Mouse (Mus musculus) CH12.LX (cell line): ENCODE results near the gene Msi2. TPM values are rescaled to one million over a fixed set of nuclear protein-coding genes. Genes with fewer than 3 reads are reported as not detected.

ENCODE experiments used
- DNase-seq: peaks from one replicate; pipeline ENCODE4 v3.0.0-alpha.2; 2013; ENCODE audit errors: extremely low read depth
- H3K27ac ChIP-seq: 2 replicates; pipeline ENCODE4 v1.5.1; 2012; ENCODE audit warnings: low read depth, mild to moderate bottlenecking, control low read depth, moderate library complexity; ENCODE audit not compliant: insufficient read depth
- H3K27me3 ChIP-seq: replicated peaks from 2 replicates; pipeline ENCODE3; 2012; ENCODE audit warnings: inconsistent platforms
- H3K36me3 ChIP-seq, 2 experiments: replicated peaks in 1 of 2; 2 replicates each; pipeline versions ENCODE3 to v1.6.1; 2012; ENCODE audit warnings: inconsistent platforms in 1 of 2, low read length in 1 of 2, mild to moderate bottlenecking in 1 of 2, mixed read lengths in 1 of 2, moderate library complexity in 1 of 2; ENCODE audit not compliant: control insufficient read depth in 1 of 2, insufficient read depth in 1 of 2
- H3K4me1 ChIP-seq, 2 experiments: 2 replicates each; pipeline ENCODE4 v1.6.1; 2012; ENCODE audit warnings: inconsistent platforms in 1 of 2, moderate library complexity in 1 of 2; ENCODE audit not compliant: insufficient read depth in 2 of 2, control insufficient read depth in 1 of 2
- H3K4me2 ChIP-seq: 2 replicates; pipeline ENCODE4 v1.6.1; 2012; ENCODE audit warnings: low read depth, mild to moderate bottlenecking, control low read depth; ENCODE audit not compliant: poor library complexity, insufficient read depth, severe bottlenecking
- H3K4me3 ChIP-seq, 3 experiments: fragments of 150-350 bp in 1 of 3; sonication (generic) in 1 of 3; replicated peaks in 1 of 3; 2 replicates each; pipeline versions ENCODE3 to v1.5.1; 2011 to 2012; ENCODE audit warnings: low read depth in 2 of 3, low read length in 2 of 3, mild to moderate bottlenecking in 2 of 3, moderate library complexity in 2 of 3, control low read depth in 1 of 3, improper control_type of control experiment in 1 of 3, inconsistent platforms in 1 of 3, mixed read lengths in 1 of 3; ENCODE audit not compliant: poor library complexity in 1 of 3
- H3K79me2 ChIP-seq: replicated peaks from 2 replicates; pipeline ENCODE4 v1.6.1; 2012; ENCODE audit warnings: mild to moderate bottlenecking, moderate library complexity; ENCODE audit not compliant: control insufficient read depth, poor library complexity, insufficient read depth, severe bottlenecking; ENCODE audit errors: extremely low read depth
- H3K9ac ChIP-seq: 2 replicates; pipeline ENCODE4 v1.6.1; 2012; ENCODE audit warnings: low read depth, mild to moderate bottlenecking, control low read depth, moderate library complexity; ENCODE audit not compliant: insufficient read depth
- H3K9me3 ChIP-seq: replicated peaks from 2 replicates; pipeline ENCODE3; 2012; ENCODE audit warnings: low read length, inconsistent platforms, mixed read lengths
- BHLHE40 ChIP-seq: IDR thresholded peaks from 2 replicates; pipeline ENCODE4 v1.6.1; 2011; ENCODE audit warnings: mild to moderate bottlenecking, low read depth, low read length, improper control_type of control experiment
- CHD1 ChIP-seq: IDR thresholded peaks from 2 replicates; pipeline ENCODE4 v1.6.1; 2012; ENCODE audit warnings: low read depth, low read length, improper control_type of control experiment, inconsistent platforms
- CTCF ChIP-seq, 2 experiments: IDR thresholded peaks in 1 of 2; conservative IDR thresholded peaks in 1 of 2; 2 replicates each; pipeline ENCODE4 v1.5.1; 2011 to 2012; ENCODE audit warnings: low read depth in 2 of 2, low read length in 2 of 2, improper control_type of control experiment in 1 of 2, inconsistent platforms in 1 of 2, mild to moderate bottlenecking in 1 of 2, moderate library complexity in 1 of 2
- E2F4 ChIP-seq: IDR thresholded peaks from 2 replicates; pipeline ENCODE4 v1.6.1; 2011; ENCODE audit warnings: low read depth, low read length, improper control_type of control experiment; ENCODE audit not compliant: insufficient replicate concordance
- ELF1 ChIP-seq: IDR thresholded peaks from 2 replicates; pipeline ENCODE4 v1.6.1; 2014; ENCODE audit warnings: low read depth, mild to moderate bottlenecking, inconsistent platforms, low read length, improper control_type of control experiment
- EP300 ChIP-seq: IDR thresholded peaks from 2 replicates; pipeline ENCODE4 v1.6.1; 2011; ENCODE audit warnings: low read length, improper control_type of control experiment
- GABPA ChIP-seq: IDR thresholded peaks from 2 replicates; pipeline ENCODE4 v1.6.1; 2012; ENCODE audit warnings: low read depth, low read length, improper control_type of control experiment, inconsistent platforms; ENCODE audit not compliant: insufficient replicate concordance
- HCFC1 ChIP-seq: IDR thresholded peaks from 2 replicates; pipeline ENCODE4 v1.6.1; 2012; ENCODE audit warnings: low read depth, mild to moderate bottlenecking, inconsistent platforms, low read length, improper control_type of control experiment
- JUN ChIP-seq: IDR thresholded peaks from 2 replicates; pipeline ENCODE4 v1.6.1; 2011; ENCODE audit warnings: low read depth, mild to moderate bottlenecking, low read length, improper control_type of control experiment, moderate library complexity; ENCODE audit not compliant: insufficient read depth
- JUND ChIP-seq: conservative IDR thresholded peaks from 2 replicates; pipeline ENCODE4 v1.6.1; 2011; ENCODE audit warnings: low read depth, low read length, improper control_type of control experiment
- MAFK ChIP-seq: IDR thresholded peaks from 2 replicates; pipeline ENCODE4 v1.6.1; 2011; ENCODE audit warnings: low read length, improper control_type of control experiment; ENCODE audit not compliant: insufficient replicate concordance
- MAZ ChIP-seq: IDR thresholded peaks from 2 replicates; pipeline ENCODE4 v1.6.1; 2012; ENCODE audit warnings: low read depth, mild to moderate bottlenecking, inconsistent platforms, low read length, improper control_type of control experiment, moderate library complexity
- MXI1 ChIP-seq: IDR thresholded peaks from 2 replicates; pipeline ENCODE4 v1.6.1; 2011; ENCODE audit warnings: mild to moderate bottlenecking, low read depth, low read length, improper control_type of control experiment
- POLR2A ChIP-seq: IDR thresholded peaks from 2 replicates; pipeline ENCODE4 v1.6.1; 2011; ENCODE audit warnings: low read depth, mild to moderate bottlenecking, improper control_type of control experiment, low read length
- POLR2AphosphoS2 ChIP-seq: IDR thresholded peaks from 2 replicates; pipeline ENCODE4 v1.6.1; 2011; ENCODE audit warnings: low read depth, low read length, improper control_type of control experiment
- RAD21 ChIP-seq: IDR thresholded peaks from 2 replicates; pipeline ENCODE4 v1.6.1; 2011; ENCODE audit warnings: low read depth, mild to moderate bottlenecking, low read length, improper control_type of control experiment, moderate library complexity
- SIN3A ChIP-seq: IDR thresholded peaks from 2 replicates; pipeline ENCODE4 v1.6.1; 2012; ENCODE audit warnings: low read length, improper control_type of control experiment, inconsistent platforms
- SMC3 ChIP-seq: IDR thresholded peaks from 2 replicates; pipeline ENCODE4 v1.6.1; 2011; ENCODE audit warnings: low read depth, low read length, improper control_type of control experiment
- TCF12 ChIP-seq: IDR thresholded peaks from 2 replicates; pipeline ENCODE4 v1.6.1; 2014; ENCODE audit warnings: low read depth, mild to moderate bottlenecking, inconsistent platforms, low read length, improper control_type of control experiment
- UBTF ChIP-seq: IDR thresholded peaks from 2 replicates; pipeline ENCODE4 v1.6.1; 2012; ENCODE audit warnings: low read depth, mild to moderate bottlenecking, inconsistent platforms, low read length, improper control_type of control experiment, moderate library complexity
- USF1 ChIP-seq: IDR thresholded peaks from 2 replicates; pipeline ENCODE4 v1.6.1; 2014; ENCODE audit warnings: low read depth, mild to moderate bottlenecking, inconsistent platforms, low read length, improper control_type of control experiment
- USF2 ChIP-seq: conservative IDR thresholded peaks from 2 replicates; pipeline ENCODE4 v1.6.1; 2011; ENCODE audit warnings: low read depth, low read length, improper control_type of control experiment
- ZKSCAN1 ChIP-seq: IDR thresholded peaks from 2 replicates; pipeline ENCODE4 v1.6.1; 2012; ENCODE audit warnings: low read depth, inconsistent platforms, low read length, improper control_type of control experiment, borderline replicate concordance
- ZNF384 ChIP-seq: IDR thresholded peaks from 2 replicates; pipeline ENCODE4 v1.6.1; 2012; ENCODE audit warnings: low read depth, low read length, improper control_type of control experiment, inconsistent platforms
- dilution Hi-C: fragments of 300-500 bp; cut with MboI; formaldehyde crosslinking; loops from 2 replicates; pipeline ENCODE4 v1.14.3; 2020; ENCODE audit warnings: low sequenced_read_pairs; ENCODE audit not compliant: extremely low pct_unique_long_range_greater_than_20kb, extremely low pct_ligation_motif_present
- in situ Hi-C: fragments of 300-500 bp; cut with MboI; formaldehyde crosslinking; loops from 3 replicates; pipeline ENCODE4 v1.14.3; 2019; ENCODE audit warnings: low sequenced_read_pairs, low pct_ligation_motif_present, low pct_unique_long_range_greater_than_20kb, mixed read lengths
- polyA plus RNA-seq: library from polyadenylated mRNA; unstranded; fragments of >175 nt; gene quantifications from 2 replicates; pipeline ENCODE4 v1.2.1, GENCODE M21; 2012; ENCODE audit warnings: low read depth; ENCODE audit not compliant: insufficient read length
- total RNA-seq, 2 experiments: library from RNA; depleted of rRNA; stranded (reverse); fragments of 300-350 nt in 1 of 2; fragments of >200 nt in 1 of 2; gene quantifications; 2 replicates each; pipeline ENCODE4 v1.2.3; 2012 to 2014

The Msi2 gene
- total and polyA plus RNA-seq, 3 experiments, result 40.3 to 73.1 (median 52.6) TPM

GRCm38 (mm10) chr11:88472731-88473130, 245.6 kb downstream of the Msi2 start:
- Histone ChIP-seq H3K79me2 (no peaks in the 10 kb centered on the region), H3K9me3 (no peaks in the 10 kb centered on the region), H3K27me3 (no peaks in the 10 kb centered on the region), H3K4me3 (no peak overlapping the region), H3K4me1 (peaks cover 0 to 17% of the 10 kb centered on the region in 2 experiments; a peak in 1 of 4 replicates), H3K36me3 (peaks cover 14 to 77% of the 10 kb centered on the region in 2 experiments), H3K27ac (no peak overlapping the region), H3K9ac (no peak overlapping the region), H3K4me2 (no peak overlapping the region)
- no peak for DNase-seq
- in situ Hi-C loops (no loop called here), dilution Hi-C loops (no loop called here)
- no peak for TF ChIP-seq POLR2AphosphoS2
- no peak for TF ChIP-seq UBTF
- TF ChIP-seq ELF1, result no peak
- no peak for TF ChIP-seq EP300
- TF ChIP-seq GABPA, result no peak
- TF ChIP-seq USF2, result no peak
- no peak for TF ChIP-seq USF1

GRCm38 (mm10) chr11:88471981-88472647, 246.2 kb downstream of the Msi2 start:
- H3K27me3 ChIP-seq, result no peaks in the 10 kb centered on the region
- H3K4me1 ChIP-seq, result peaks cover 0 to 20% of the 10 kb centered on the region in 2 experiments; a peak in 1 of 4 replicates
- in situ Hi-C loops, result no loop called here
- no peak for DNase-seq
- no peak overlapping the region for H3K4me2 ChIP-seq
- TF ChIP-seq SMC3 (no peak), TCF12 (no peak), RAD21 (no peak), SIN3A (no peak)
- H3K79me2 ChIP-seq, result no peaks in the 10 kb centered on the region
- H3K4me3 ChIP-seq, result no peak overlapping the region
- no peaks in the 10 kb centered on the region for H3K9me3 ChIP-seq
- no peak overlapping the region for H3K27ac ChIP-seq
- H3K36me3 ChIP-seq, result peaks cover 16 to 76% of the 10 kb centered on the region in 2 experiments
- dilution Hi-C loops, result no loop called here
- no peak overlapping the region for H3K9ac ChIP-seq

- in situ Hi-C loops (no loop called here), dilution Hi-C loops (no loop called here)
- Histone ChIP-seq H3K4me3 (no peak overlapping the region), H3K4me1 (peaks cover 0 to 11% of the 10 kb centered on the region in 2 experiments; a peak in 1 of 4 replicates), H3K27me3 (no peaks in the 10 kb centered on the region), H3K36me3 (peaks cover 10 to 69% of the 10 kb centered on the region in 2 experiments), H3K9me3 (no peaks in the 10 kb centered on the region), H3K9ac (no peak overlapping the region), H3K79me2 (no peaks in the 10 kb centered on the region), H3K4me2 (no peak overlapping the region), H3K27ac (no peak overlapping the region)
- DNase-seq, result no peak
- TF ChIP-seq ELF1 (no peak), MXI1 (no peak), E2F4 (no peak), MAFK (no peak), JUN (no peak), JUND (no peak), POLR2A (no peak), HCFC1 (no peak), ZKSCAN1 (no peak), SMC3 (no peak), MAZ (no peak), TCF12 (no peak), USF1 (no peak), CTCF (conservative IDR thresholded peaks at IDR 0.05 in 1 of 2, IDR thresholded peaks at IDR 0.05 in 1 of 2; ENCODE audit: low read depth in 2 of 2, low read length in 2 of 2) (no peak), CHD1 (no peak), POLR2AphosphoS2 (no peak), BHLHE40 (no peak), ZNF384 (no peak)
Observed at GRCm38 (mm10) chr11:88470599-88470998, 247.7 kb downstream of the Msi2 start.
